Mouse (Mus musculus): ENCODE results near the gene Mrto4.

DNA sequence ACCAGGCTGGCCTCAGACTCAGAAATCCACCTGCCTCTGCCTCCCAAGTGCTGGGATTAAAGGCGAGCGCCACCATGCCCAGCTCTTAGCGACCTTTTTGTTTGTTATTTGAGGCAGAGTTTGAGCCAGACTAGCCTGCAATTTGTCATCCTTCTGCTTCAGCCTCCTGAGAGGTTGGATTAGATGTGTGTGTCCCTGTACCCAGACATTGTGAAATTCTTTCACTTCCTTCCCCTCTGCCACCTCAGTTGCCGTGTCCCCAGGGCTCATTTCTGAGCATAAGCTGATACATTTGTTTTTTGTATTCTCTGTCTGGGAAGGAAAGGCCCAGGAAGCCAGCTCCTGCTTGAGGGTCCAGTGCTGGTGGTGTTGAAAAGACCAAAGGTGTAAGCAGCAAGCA lies 11.5 kb downstream of the Mrto4 start:
- TF ChIP-seq CTCF (IDR thresholded peaks at IDR 0.05) (no peak), EP300 (IDR thresholded peaks at IDR 0.05) (no peak)
